Mouse (Mus musculus) ES-E14 (cell line): Measurements from ENCODE around the gene Cav3. TPM values are rescaled to one million over a fixed set of nuclear protein-coding genes. Genes with fewer than 3 reads are reported as not detected.

Experiments used
- DNase-seq: peaks from one replicate; pipeline ENCODE4 v3.0.0-alpha.2; 2013; ENCODE audit warnings: low read depth, low spot score
- H3K27ac ChIP-seq: 2 replicates; pipeline ENCODE4 v1.5.1; 2012; ENCODE audit warnings: low read depth, mild to moderate bottlenecking, low read length, moderate library complexity, mixed read lengths; ENCODE audit not compliant: poor library complexity, insufficient read depth, severe bottlenecking
- H3K36me3 ChIP-seq: 2 replicates; pipeline ENCODE4 v1.6.1; 2012; ENCODE audit warnings: mild to moderate bottlenecking, low read length, moderate library complexity, mixed read lengths; ENCODE audit not compliant: control insufficient read depth, poor library complexity, insufficient read depth, severe bottlenecking
- H3K4me1 ChIP-seq, 2 experiments: fragments of 150-350 bp in 1 of 2; sonication (generic) in 1 of 2; 2 replicates each; pipeline ENCODE4 v1.6.1; 2012; ENCODE audit warnings: low read length in 2 of 2, mild to moderate bottlenecking in 1 of 2, mixed read lengths in 1 of 2; ENCODE audit not compliant: control insufficient read depth in 2 of 2, insufficient read depth in 2 of 2, poor library complexity in 1 of 2
- H3K4me3 ChIP-seq, 2 experiments: fragments of 150-350 bp in 1 of 2; sonication (generic) in 1 of 2; 2 replicates each; pipeline ENCODE4 v1.5.1; 2012; ENCODE audit warnings: low read length in 2 of 2, low read depth in 1 of 2, mild to moderate bottlenecking in 1 of 2, mixed read lengths in 1 of 2; ENCODE audit not compliant: insufficient read depth in 1 of 2, poor library complexity in 1 of 2, severe bottlenecking in 1 of 2
- H3K9ac ChIP-seq: 2 replicates; pipeline ENCODE4 v1.6.1; 2012; ENCODE audit warnings: low read depth, mild to moderate bottlenecking, low read length, mixed read lengths; ENCODE audit not compliant: poor library complexity, insufficient read depth, severe bottlenecking
- H3K9me3 ChIP-seq: fragments of 150-350 bp; sonication (generic); 2 replicates; pipeline ENCODE4 v1.6.1; 2012; ENCODE audit warnings: low read depth, mild to moderate bottlenecking, low read length; ENCODE audit not compliant: control insufficient read depth, insufficient read depth
- CHD2 ChIP-seq: IDR thresholded peaks from 2 replicates; pipeline ENCODE4 v1.6.1; 2014; ENCODE audit warnings: mild to moderate bottlenecking, low read depth, low read length, inconsistent platforms
- HCFC1 ChIP-seq: IDR thresholded peaks from 2 replicates; pipeline ENCODE4 v1.6.1; 2012; ENCODE audit warnings: low read length, inconsistent platforms, borderline replicate concordance; ENCODE audit not compliant: insufficient read depth
- MAFK ChIP-seq: IDR thresholded peaks from 2 replicates; pipeline ENCODE4 v1.6.1; 2014; ENCODE audit warnings: mild to moderate bottlenecking, low read depth, low read length, inconsistent platforms; ENCODE audit not compliant: insufficient read depth
- ZC3H11A ChIP-seq: IDR thresholded peaks from 2 replicates; pipeline ENCODE4 v1.6.1; 2012; ENCODE audit warnings: low read depth, mild to moderate bottlenecking, inconsistent platforms, low read length, borderline replicate concordance
- ZNF384 ChIP-seq: IDR thresholded peaks from 2 replicates; pipeline ENCODE4 v1.6.1; 2012; ENCODE audit warnings: low read depth, low read length, inconsistent platforms
- in situ Hi-C, 2 experiments: fragments of 600-800 bp; cut with MboI; formaldehyde crosslinking; loops; one replicate each; pipeline ENCODE4 v1.15.1; 2025; ENCODE audit warnings: low sequenced_read_pairs in 2 of 2, inconsistent platforms in 1 of 2; ENCODE audit not compliant: unreplicated experiment in 2 of 2
- total RNA-seq: library from RNA; depleted of rRNA; stranded (reverse); fragments of 300-350 nt; gene quantifications from 2 replicates; pipeline ENCODE4 v1.2.3, GENCODE M21; 2012

Cav3 gene
- total RNA-seq, 1 experiment, result not detected

- peak overlapping the region; percentile 32 to 34; a peak in 3 of 4 replicates for H3K4me3 ChIP-seq
- H3K4me1 ChIP-seq, result peaks cover 0 to 7% of the 10 kb centered on the region in 2 experiments; a peak in 1 of 4 replicates
- TF ChIP-seq ZC3H11A (peak; percentile 77), MAFK (no peak), CHD2 (no peak)
- in situ Hi-C loops, result no loop called here
- no peaks in the 10 kb centered on the region for H3K9me3 ChIP-seq
- no peak overlapping the region for H3K9ac ChIP-seq
- no peaks in the 10 kb centered on the region for H3K36me3 ChIP-seq
- DNase-seq, result peak; percentile 63
- H3K27ac ChIP-seq, result no peak overlapping the region
Observed at GRCm38 (mm10) chr6:112490625-112491242, 31.4 kb downstream of the Cav3 start.

- H3K4me1 ChIP-seq, result peaks cover 0 to 7% of the 10 kb centered on the region in 2 experiments; a peak in 1 of 4 replicates
- H3K27ac ChIP-seq, result no peak overlapping the region
- in situ Hi-C loops, result no loop called here
- H3K4me3 ChIP-seq, result no peak overlapping the region
- no peak overlapping the region for H3K9ac ChIP-seq
- no peaks in the 10 kb centered on the region for H3K36me3 ChIP-seq
- no peak for TF ChIP-seq ZC3H11A
- H3K9me3 ChIP-seq, result no peaks in the 10 kb centered on the region
- DNase-seq, result no peak
Observed at GRCm38 (mm10) chr6:112491521-112491920, 32.2 kb downstream of the Cav3 start.

DNA sequence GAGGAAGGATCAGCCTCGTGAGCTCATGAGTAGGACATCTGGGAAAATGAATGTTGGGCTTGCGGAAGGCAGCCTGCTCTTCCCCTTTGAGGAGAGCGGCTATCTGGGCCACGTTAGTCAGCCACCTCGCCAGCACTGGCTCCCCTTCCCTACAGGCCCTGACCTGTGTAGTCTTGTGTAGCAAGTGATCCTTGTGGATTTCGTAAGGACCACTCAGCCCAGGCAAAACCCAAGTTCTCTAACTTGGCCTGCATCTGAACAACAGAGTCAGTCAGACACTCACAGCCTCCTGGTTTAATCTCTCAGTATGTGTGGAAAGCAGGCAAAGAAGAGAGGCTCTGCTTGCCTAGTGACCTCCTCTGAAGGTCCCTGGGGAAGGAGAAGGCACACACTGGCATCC is 33.4 kb downstream of the Cav3 start:
- H3K9me3 ChIP-seq, result no peaks in the 10 kb centered on the region
- in situ Hi-C loops, result no loop called here
- no peak overlapping the region for H3K9ac ChIP-seq
- no peak overlapping the region for H3K4me3 ChIP-seq
- H3K36me3 ChIP-seq, result no peaks in the 10 kb centered on the region
- no peak for DNase-seq
- TF ChIP-seq ZC3H11A (no peak), HCFC1 (no peak), ZNF384 (no peak), MAFK (no peak), CHD2 (no peak)
- H3K27ac ChIP-seq, result no peak overlapping the region
- H3K4me1 ChIP-seq, result peaks cover 0 to 7% of the 10 kb centered on the region in 2 experiments; a peak in 1 of 4 replicates

- H3K9me3 ChIP-seq, result no peaks in the 10 kb centered on the region
- no peak overlapping the region for H3K27ac ChIP-seq
- peaks cover 0 to 7% of the 10 kb centered on the region in 2 experiments; a peak in 1 of 4 replicates for H3K4me1 ChIP-seq
- TF ChIP-seq CHD2 (no peak), ZNF384 (no peak), ZC3H11A (no peak)
- no peak overlapping the region for H3K4me3 ChIP-seq
- no peak overlapping the region for H3K9ac ChIP-seq
- H3K36me3 ChIP-seq, result no peaks in the 10 kb centered on the region
- in situ Hi-C loops, result no loop called here
- DNase-seq, result no peak
Observed at GRCm38 (mm10) chr6:112493371-112493770, 34.1 kb downstream of the Cav3 start.

DNA sequence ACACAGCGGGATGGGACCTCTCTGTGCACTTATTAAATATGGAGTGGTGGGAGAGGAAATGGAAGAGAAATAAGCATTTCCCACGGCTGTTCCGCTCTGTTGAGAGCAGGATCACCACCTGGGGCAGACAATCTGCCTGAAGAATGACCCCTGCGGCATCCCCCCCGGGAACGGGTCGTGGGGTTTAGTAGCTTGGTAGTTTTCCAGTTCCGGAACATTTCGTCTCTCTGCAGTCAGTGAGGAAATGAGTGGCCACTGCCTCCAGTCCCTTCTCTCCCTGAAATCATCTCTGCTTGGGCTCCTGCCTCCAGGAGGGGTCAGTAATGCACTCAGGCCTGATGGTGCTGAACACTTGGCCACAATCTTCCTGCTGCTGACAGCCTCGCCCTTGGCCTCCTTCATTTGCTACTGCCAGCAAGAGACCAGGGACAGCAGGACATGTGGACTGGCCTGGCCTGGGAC is 35.3 kb downstream of the Cav3 start:
- in situ Hi-C loops, result no loop called here
- TF ChIP-seq ZNF384 (no peak), ZC3H11A (no peak), MAFK (no peak), CHD2 (no peak), HCFC1 (no peak)
- no peaks in the 10 kb centered on the region for H3K9me3 ChIP-seq
- DNase-seq, result no peak
- H3K4me1 ChIP-seq, result peaks cover 0 to 1% of the 10 kb centered on the region in 2 experiments; a peak in 1 of 4 replicates
- no peaks in the 10 kb centered on the region for H3K36me3 ChIP-seq
- no peak overlapping the region for H3K4me3 ChIP-seq
- H3K9ac ChIP-seq, result no peak overlapping the region
- H3K27ac ChIP-seq, result no peak overlapping the region
